Mouse (Mus musculus): ENCODE measurements around the gene Ccpg1os. TPM values are rescaled to one million over a fixed set of nuclear protein-coding genes. Genes with fewer than 3 reads are reported as not detected.

Gene Ccpg1os
- total and polyA plus RNA-seq, 2 experiments from 2014 or later: 15.8 to 28.0 TPM

- peaks cover 38% of the 10 kb centered on the region for H3K36me3 ChIP-seq (replicated peaks; ENCODE audit: control insufficient read depth, insufficient read depth, low read length)
- H3K4me3 ChIP-seq (ENCODE audit: low read depth, low read length): no peak overlapping the region
- ATAC-seq (ENCODE audit: insufficient read depth, low read depth): no peak
- no peak overlapping the region for H3K27ac ChIP-seq (ENCODE audit: low read depth)
- no peak overlapping the region for H3K9ac ChIP-seq (replicated peaks; ENCODE audit: low read depth, low read length)
- H3K27me3 ChIP-seq (ENCODE audit: control insufficient read depth, insufficient read depth, low read length): no peaks in the 10 kb centered on the region
- WGBS: 75% methylated on average over 6 of the region's 6 CpGs
- H3K4me2 ChIP-seq (ENCODE audit: low read depth, low read length): no peak overlapping the region
- TF ChIP-seq CTCF (IDR thresholded peaks at IDR 0.05; ENCODE audit: low read depth) (no peak), EP300 (IDR thresholded peaks at IDR 0.05; ENCODE audit: low read depth) (no peak)
- H3K9me3 ChIP-seq (replicated peaks; ENCODE audit: control insufficient read depth, low read length): no peaks in the 10 kb centered on the region
- no peak for DNase-seq (ENCODE audit: low spot score)
- H3K4me1 ChIP-seq (ENCODE audit: control insufficient read depth, insufficient read depth): no peaks in the 10 kb centered on the region
Observed at GRCm38 (mm10) chr9:73005106-73005505, 19.9 kb upstream of the Ccpg1os start.

- no peak overlapping the region for H3K4me2 ChIP-seq (ENCODE audit: low read depth, low read length)
- TF ChIP-seq CTCF (IDR thresholded peaks at IDR 0.05; ENCODE audit: low read depth) (no peak), EP300 (IDR thresholded peaks at IDR 0.05; ENCODE audit: low read depth) (no peak)
- no peak overlapping the region for H3K9ac ChIP-seq (replicated peaks; ENCODE audit: low read depth, low read length)
- H3K36me3 ChIP-seq (replicated peaks; ENCODE audit: control insufficient read depth, insufficient read depth, low read length): peaks cover 30% of the 10 kb centered on the region
- H3K4me1 ChIP-seq (ENCODE audit: control insufficient read depth, insufficient read depth): no peaks in the 10 kb centered on the region
- H3K27me3 ChIP-seq (ENCODE audit: control insufficient read depth, insufficient read depth, low read length): no peaks in the 10 kb centered on the region
- WGBS: 75% methylated on average over 8 of the region's 8 CpGs
- H3K27ac ChIP-seq (ENCODE audit: low read depth): no peak overlapping the region
- no peak for DNase-seq (ENCODE audit: low spot score)
- no peaks in the 10 kb centered on the region for H3K9me3 ChIP-seq (replicated peaks; ENCODE audit: control insufficient read depth, low read length)
- H3K4me3 ChIP-seq (ENCODE audit: low read depth, low read length): no peak overlapping the region
- no peak for ATAC-seq (ENCODE audit: insufficient read depth, low read depth)
Observed at GRCm38 (mm10) chr9:73004076-73004475, 18.9 kb upstream of the Ccpg1os start.

- no peak for ATAC-seq (ENCODE audit: insufficient read depth, low read depth)
- no peaks in the 10 kb centered on the region for H3K9me3 ChIP-seq (replicated peaks; ENCODE audit: control insufficient read depth, low read length)
- H3K4me1 ChIP-seq (ENCODE audit: control insufficient read depth, insufficient read depth): no peaks in the 10 kb centered on the region
- no peak for TF ChIP-seq CTCF (IDR thresholded peaks at IDR 0.05; ENCODE audit: low read depth)
- no peak for TF ChIP-seq EP300 (IDR thresholded peaks at IDR 0.05; ENCODE audit: low read depth)
- H3K36me3 ChIP-seq (replicated peaks; ENCODE audit: control insufficient read depth, insufficient read depth, low read length): peaks cover 30% of the 10 kb centered on the region
- H3K9ac ChIP-seq (replicated peaks; ENCODE audit: low read depth, low read length): no peak overlapping the region
- WGBS: 56% methylated on average over 3 of the region's 3 CpGs
- no peak overlapping the region for H3K4me2 ChIP-seq (ENCODE audit: low read depth, low read length)
- DNase-seq (ENCODE audit: low spot score): no peak
- H3K27ac ChIP-seq (ENCODE audit: low read depth): no peak overlapping the region
- no peaks in the 10 kb centered on the region for H3K27me3 ChIP-seq (ENCODE audit: control insufficient read depth, insufficient read depth, low read length)
- no peak overlapping the region for H3K4me3 ChIP-seq (ENCODE audit: low read depth, low read length)
Observed at GRCm38 (mm10) chr9:73002177-73002576, 17.0 kb upstream of the Ccpg1os start.

- DNase-seq (ENCODE audit: low spot score): no peak
- Histone ChIP-seq H3K9me3 (replicated peaks; ENCODE audit: control insufficient read depth, low read length) (no peaks in the 10 kb centered on the region), H3K4me3 (ENCODE audit: low read depth, low read length) (no peak overlapping the region), H3K27me3 (ENCODE audit: control insufficient read depth, insufficient read depth, low read length) (no peaks in the 10 kb centered on the region), H3K27ac (ENCODE audit: low read depth) (no peak overlapping the region), H3K4me2 (ENCODE audit: low read depth, low read length) (no peak overlapping the region), H3K4me1 (ENCODE audit: control insufficient read depth, insufficient read depth) (no peaks in the 10 kb centered on the region), H3K9ac (replicated peaks; ENCODE audit: low read depth, low read length) (no peak overlapping the region), H3K36me3 (replicated peaks; ENCODE audit: control insufficient read depth, insufficient read depth, low read length) (peaks cover 30% of the 10 kb centered on the region)
- WGBS: 82% methylated on average over 13 of the region's 13 CpGs
- ATAC-seq (ENCODE audit: insufficient read depth, low read depth): no peak
- no peak for TF ChIP-seq CTCF (IDR thresholded peaks at IDR 0.05; ENCODE audit: low read depth)
- TF ChIP-seq EP300 (IDR thresholded peaks at IDR 0.05; ENCODE audit: low read depth): no peak
Observed at GRCm38 (mm10) chr9:73001314-73002011, 16.3 kb upstream of the Ccpg1os start.

GRCm38 (mm10) chr9:73000487-73000886 lies 15.3 kb upstream of the Ccpg1os start:
- no peak overlapping the region for H3K27ac ChIP-seq (ENCODE audit: low read depth)
- H3K9me3 ChIP-seq (replicated peaks; ENCODE audit: control insufficient read depth, low read length): no peaks in the 10 kb centered on the region
- no peak for DNase-seq (ENCODE audit: low spot score)
- no peak overlapping the region for H3K4me2 ChIP-seq (ENCODE audit: low read depth, low read length)
- TF ChIP-seq CTCF (IDR thresholded peaks at IDR 0.05; ENCODE audit: low read depth): peak; percentile 10; the same call in 1 of the 2 replicates
- TF ChIP-seq EP300 (IDR thresholded peaks at IDR 0.05; ENCODE audit: low read depth): no peak
- no peak overlapping the region for H3K9ac ChIP-seq (replicated peaks; ENCODE audit: low read depth, low read length)
- H3K27me3 ChIP-seq (ENCODE audit: control insufficient read depth, insufficient read depth, low read length): no peaks in the 10 kb centered on the region
- WGBS: 77% methylated on average over 2 of the region's 2 CpGs
- no peaks in the 10 kb centered on the region; the same call in 1 of the 2 replicates for H3K4me1 ChIP-seq (ENCODE audit: control insufficient read depth, insufficient read depth)
- no peak overlapping the region for H3K4me3 ChIP-seq (ENCODE audit: low read depth, low read length)
- peaks cover 26% of the 10 kb centered on the region for H3K36me3 ChIP-seq (replicated peaks; ENCODE audit: control insufficient read depth, insufficient read depth, low read length)
- ATAC-seq (ENCODE audit: insufficient read depth, low read depth): no peak

- no peaks in the 10 kb centered on the region; the same call in 1 of the 2 replicates for H3K4me1 ChIP-seq (ENCODE audit: control insufficient read depth, insufficient read depth)
- ATAC-seq (ENCODE audit: insufficient read depth, low read depth) (no peak), DNase-seq (ENCODE audit: low spot score) (no peak)
- no peak for TF ChIP-seq CTCF (IDR thresholded peaks at IDR 0.05; ENCODE audit: low read depth)
- H3K27me3 ChIP-seq (ENCODE audit: control insufficient read depth, insufficient read depth, low read length): no peaks in the 10 kb centered on the region
- H3K4me2 ChIP-seq (ENCODE audit: low read depth, low read length): no peak overlapping the region
- 0 out of 2 replicates have a peak, but pooled peaks cover 14% of the 10 kb centered on the region for H3K36me3 ChIP-seq (replicated peaks; ENCODE audit: control insufficient read depth, insufficient read depth, low read length)
- H3K4me3 ChIP-seq (ENCODE audit: low read depth, low read length): no peak overlapping the region
- H3K9ac ChIP-seq (replicated peaks; ENCODE audit: low read depth, low read length): no peak overlapping the region
- H3K27ac ChIP-seq (ENCODE audit: low read depth): no peak overlapping the region
- WGBS: 59% methylated on average over 7 of the region's 7 CpGs
- H3K9me3 ChIP-seq (replicated peaks; ENCODE audit: control insufficient read depth, low read length): no peaks in the 10 kb centered on the region
Observed at GRCm38 (mm10) chr9:72996806-72997205, 11.6 kb upstream of the Ccpg1os start.

Data from heart, postnatal 0 days (tissue).